Mouse (Mus musculus) limb, embryonic 13.5 days (tissue): ENCODE data around the gene Cdc42se1. TPM values are rescaled to one million over a fixed set of nuclear protein-coding genes. Genes with fewer than 3 reads are reported as not detected.
A peak's percentile ranks its signal among the peaks of the same experiment; 100 is the strongest.

ENCODE experiments used
- ATAC-seq: fragments of 200-750 bp; cut with Nextera tagmentation; 2 replicates; pipeline ENCODE4 v1.8.0; 2017; ENCODE audit warnings: low read depth, moderate number of reproducible peaks, moderate TSS enrichment; ENCODE audit not compliant: low FRiP score
- H3K27ac ChIP-seq: fragments of 300-500 bp; sonication (generic); 2 replicates; pipeline ENCODE4 v1.5.1; 2015; ENCODE audit warnings: inconsistent platforms, mild to moderate bottlenecking, moderate library complexity
- H3K27me3 ChIP-seq: fragments of 300-500 bp; sonication (generic); 2 replicates; pipeline ENCODE4 v1.6.1; 2015; ENCODE audit warnings: mild to moderate bottlenecking, inconsistent platforms
- H3K36me3 ChIP-seq: fragments of 300-500 bp; sonication (generic); 2 replicates; pipeline ENCODE4 v1.6.1; 2015; ENCODE audit warnings: inconsistent platforms, mild to moderate bottlenecking, moderate library complexity
- H3K4me1 ChIP-seq: fragments of 300-500 bp; sonication (generic); 2 replicates; pipeline ENCODE4 v1.6.1; 2015; ENCODE audit warnings: inconsistent platforms
- H3K4me2 ChIP-seq: fragments of 300-500 bp; sonication (generic); replicated peaks from 2 replicates; pipeline ENCODE4 v1.6.1; 2015; ENCODE audit warnings: inconsistent platforms, mild to moderate bottlenecking, moderate library complexity
- H3K4me3 ChIP-seq: fragments of 300-500 bp; sonication (generic); 2 replicates; pipeline ENCODE4 v1.5.1; 2015; ENCODE audit warnings: moderate library complexity, mild to moderate bottlenecking, inconsistent platforms
- H3K9ac ChIP-seq: fragments of 300-500 bp; sonication (generic); 2 replicates; pipeline ENCODE4 v1.6.1; 2015; ENCODE audit warnings: mild to moderate bottlenecking, inconsistent platforms
- H3K9me3 ChIP-seq: fragments of 300-500 bp; sonication (generic); 2 replicates; pipeline ENCODE4 v1.6.1; 2016; ENCODE audit warnings: inconsistent platforms
- WGBS: fragments of 180-500 bp; shearing (Covaris S2); methylation state at CpG from one replicate; pipeline ENCODE4 v1.1.7; 2015; 5-methylcytosine and 5-hydroxymethylcytosine counted together
- polyA plus RNA-seq: library from polyadenylated mRNA; unstranded; fragments of >200 nt; fragmentation: Nextera tagmentation; extraction: Ambion mirVana; gene quantifications from 2 replicates; pipeline ENCODE4 v1.2.1, GENCODE M21; 2015

Cdc42se1 gene
- polyA plus RNA-seq, 1 experiment from 2014 or later = 82.7 TPM

- no peak for ATAC-seq
- Histone ChIP-seq H3K9me3 (no peaks in the 10 kb centered on the region), H3K4me2 (no peak overlapping the region), H3K27ac (no peak overlapping the region), H3K4me1 (no peaks in the 10 kb centered on the region), H3K4me3 (no peak overlapping the region), H3K27me3 (no peaks in the 10 kb centered on the region), H3K9ac (no peak overlapping the region), H3K36me3 (peaks cover 85% of the 10 kb centered on the region)
- 88% methylated on average over 1 of the region's 1 CpGs for WGBS
Observed at GRCm38 (mm10) chr3:95264724-95265123, 36.2 kb downstream of the Cdc42se1 start.

GRCm38 (mm10) chr3:95266052-95266451 is 37.5 kb downstream of the Cdc42se1 start:
- ATAC-seq = no peak
- Histone ChIP-seq H3K27ac (no peak overlapping the region), H3K36me3 (peaks cover 78% of the 10 kb centered on the region), H3K4me3 (no peak overlapping the region), H3K9ac (no peak overlapping the region), H3K4me1 (no peaks in the 10 kb centered on the region), H3K9me3 (no peaks in the 10 kb centered on the region), H3K27me3 (no peaks in the 10 kb centered on the region), H3K4me2 (no peak overlapping the region)
- 95% methylated on average over 3 of the region's 3 CpGs for WGBS

GRCm38 (mm10) chr3:95267855-95268254 is 39.3 kb downstream of the Cdc42se1 start:
- H3K36me3 ChIP-seq = peaks cover 66% of the 10 kb centered on the region
- no peaks in the 10 kb centered on the region for H3K9me3 ChIP-seq
- no peak overlapping the region for H3K9ac ChIP-seq
- no peak overlapping the region for H3K4me2 ChIP-seq
- H3K4me1 ChIP-seq = no peaks in the 10 kb centered on the region
- H3K4me3 ChIP-seq = no peak overlapping the region
- H3K27me3 ChIP-seq = no peaks in the 10 kb centered on the region
- no peak overlapping the region for H3K27ac ChIP-seq
- ATAC-seq = no peak

- WGBS = 92% methylated on average over 5 of the region's 5 CpGs
- Histone ChIP-seq H3K36me3 (peaks cover 53% of the 10 kb centered on the region), H3K9me3 (no peaks in the 10 kb centered on the region), H3K9ac (no peak overlapping the region), H3K27ac (no peak overlapping the region), H3K4me2 (no peak overlapping the region), H3K4me1 (no peaks in the 10 kb centered on the region), H3K4me3 (no peak overlapping the region), H3K27me3 (no peaks in the 10 kb centered on the region)
- ATAC-seq = no peak
Observed at GRCm38 (mm10) chr3:95269789-95270188, 41.3 kb downstream of the Cdc42se1 start.

GRCm38 (mm10) chr3:95270766-95271364 is 42.3 kb downstream of the Cdc42se1 start:
- ATAC-seq = no peak
- peaks cover 46% of the 10 kb centered on the region for H3K36me3 ChIP-seq
- no peaks in the 10 kb centered on the region for H3K9me3 ChIP-seq
- H3K27ac ChIP-seq = no peak overlapping the region
- WGBS = 88% methylated on average over 12 of the region's 12 CpGs
- H3K4me1 ChIP-seq = no peaks in the 10 kb centered on the region
- H3K4me2 ChIP-seq = no peak overlapping the region
- H3K9ac ChIP-seq = no peak overlapping the region
- no peaks in the 10 kb centered on the region for H3K27me3 ChIP-seq
- no peak overlapping the region for H3K4me3 ChIP-seq

- Histone ChIP-seq H3K27me3 (no peaks in the 10 kb centered on the region), H3K4me3 (no peak overlapping the region), H3K27ac (no peak overlapping the region), H3K9ac (no peak overlapping the region), H3K9me3 (no peaks in the 10 kb centered on the region), H3K4me1 (no peaks in the 10 kb centered on the region), H3K36me3 (peaks cover 21% of the 10 kb centered on the region), H3K4me2 (no peak overlapping the region)
- 94% methylated on average over 5 of the region's 5 CpGs for WGBS
- no peak for ATAC-seq
Observed at GRCm38 (mm10) chr3:95273471-95273870, 44.9 kb downstream of the Cdc42se1 start.

GRCm38 (mm10) chr3:95274453-95274852 is 45.9 kb downstream of the Cdc42se1 start:
- ATAC-seq = no peak
- no peak overlapping the region for H3K4me2 ChIP-seq
- H3K9ac ChIP-seq = no peak overlapping the region
- H3K4me3 ChIP-seq = no peak overlapping the region
- 93% methylated on average over 4 of the region's 4 CpGs for WGBS
- peaks cover 12% of the 10 kb centered on the region for H3K36me3 ChIP-seq
- H3K4me1 ChIP-seq = 0 out of 2 replicates have a peak, but pooled peaks cover under 1% of the 10 kb centered on the region
- no peaks in the 10 kb centered on the region for H3K27me3 ChIP-seq
- H3K27ac ChIP-seq = no peak overlapping the region
- no peaks in the 10 kb centered on the region for H3K9me3 ChIP-seq

GRCm38 (mm10) chr3:95275161-95275560 is 46.6 kb downstream of the Cdc42se1 start:
- Histone ChIP-seq H3K4me3 (no peak overlapping the region), H3K9ac (no peak overlapping the region), H3K4me2 (no peak overlapping the region), H3K4me1 (peaks cover 6% of the 10 kb centered on the region; the same call in 1 of the 2 replicates), H3K27ac (no peak overlapping the region), H3K36me3 (peaks cover 9% of the 10 kb centered on the region), H3K27me3 (no peaks in the 10 kb centered on the region), H3K9me3 (no peaks in the 10 kb centered on the region)
- no peak for ATAC-seq
- WGBS = 74% methylated on average over 6 of the region's 6 CpGs

- 65% methylated on average over 5 of the region's 5 CpGs for WGBS
- H3K27me3 ChIP-seq = no peaks in the 10 kb centered on the region
Observed at GRCm38 (mm10) chr3:95276428-95276934, 47.9 kb downstream of the Cdc42se1 start.

GRCm38 (mm10) chr3:95277149-95277551 is 48.6 kb downstream of the Cdc42se1 start:
- WGBS = 94% methylated on average over 1 of the region's 1 CpGs
- no peak overlapping the region for H3K27ac ChIP-seq
- ATAC-seq = no peak

More at GRCm38 (mm10) chr3:95276428-95276934, 47.9 kb downstream of the Cdc42se1 start:
- no peaks in the 10 kb centered on the region for H3K9me3 ChIP-seq
- H3K27ac ChIP-seq = no peak overlapping the region
- H3K4me3 ChIP-seq = no peak overlapping the region
- peaks cover 11% of the 10 kb centered on the region; the same call in 1 of the 2 replicates for H3K4me1 ChIP-seq
- peaks cover 9% of the 10 kb centered on the region for H3K36me3 ChIP-seq
- no peak overlapping the region for H3K4me2 ChIP-seq
- ATAC-seq = no peak
- no peak overlapping the region for H3K9ac ChIP-seq

GRCm38 (mm10) chr3:95280747-95281146 is 52.2 kb downstream of the Cdc42se1 start:
- H3K36me3 ChIP-seq = no peaks in the 10 kb centered on the region
- no peaks in the 10 kb centered on the region for H3K27me3 ChIP-seq
- peak overlapping the region; percentile 89 for H3K27ac ChIP-seq
- 15% methylated on average over 8 of the region's 8 CpGs for WGBS
- peak overlapping the region; percentile 77 for H3K4me3 ChIP-seq
- no peaks in the 10 kb centered on the region for H3K9me3 ChIP-seq
- no peak for ATAC-seq
- H3K9ac ChIP-seq = peak overlapping the region; percentile 84
- peak overlapping the region; percentile 80 for H3K4me2 ChIP-seq
- peaks cover 35% of the 10 kb centered on the region for H3K4me1 ChIP-seq

More at GRCm38 (mm10) chr3:95277149-95277551, 48.6 kb downstream of the Cdc42se1 start:
- Histone ChIP-seq H3K36me3 (peaks cover 6% of the 10 kb centered on the region), H3K27me3 (no peaks in the 10 kb centered on the region), H3K9ac (no peak overlapping the region), H3K4me1 (peaks cover 11% of the 10 kb centered on the region; the same call in 1 of the 2 replicates), H3K4me3 (no peak overlapping the region), H3K4me2 (no peak overlapping the region), H3K9me3 (no peaks in the 10 kb centered on the region)

- Histone ChIP-seq H3K27ac (peak within 1 kb of the TSS; percentile 92), H3K4me1 (peaks cover 35% of the 10 kb centered on the region), H3K4me2 (peak within 1 kb of the TSS; percentile 80), H3K9me3 (no peaks in the 10 kb centered on the region), H3K36me3 (peaks cover 1% of the 10 kb centered on the region), H3K4me3 (peak within 1 kb of the TSS; percentile 77), H3K27me3 (no peaks in the 10 kb centered on the region), H3K9ac (peak within 1 kb of the TSS; percentile 90)
- peak; percentile 91 for ATAC-seq
- WGBS = under 1% methylated on average over 46 of the region's 53 CpGs
Observed at GRCm38 (mm10) chr3:95281216-95282126, 52.9 kb downstream of the Cdc42se1 start, which contains the start of the genes Mindy1 and Prune1. TSS of gene Mindy1 (plus strand) at chr3:95281345. TSS of gene Prune1 (minus strand) at chr3:95282076.
